Mouse (Mus musculus) forelimb bud, embryonic 11.5 days (tissue): ENCODE results near the gene Hoxa1.

Experiments
- DNase-seq: peaks from one replicate; pipeline ENCODE4 v3.0.0-alpha.2; 2012; ENCODE audit warnings: low read depth, low spot score

The Hoxa1 gene

DNA sequence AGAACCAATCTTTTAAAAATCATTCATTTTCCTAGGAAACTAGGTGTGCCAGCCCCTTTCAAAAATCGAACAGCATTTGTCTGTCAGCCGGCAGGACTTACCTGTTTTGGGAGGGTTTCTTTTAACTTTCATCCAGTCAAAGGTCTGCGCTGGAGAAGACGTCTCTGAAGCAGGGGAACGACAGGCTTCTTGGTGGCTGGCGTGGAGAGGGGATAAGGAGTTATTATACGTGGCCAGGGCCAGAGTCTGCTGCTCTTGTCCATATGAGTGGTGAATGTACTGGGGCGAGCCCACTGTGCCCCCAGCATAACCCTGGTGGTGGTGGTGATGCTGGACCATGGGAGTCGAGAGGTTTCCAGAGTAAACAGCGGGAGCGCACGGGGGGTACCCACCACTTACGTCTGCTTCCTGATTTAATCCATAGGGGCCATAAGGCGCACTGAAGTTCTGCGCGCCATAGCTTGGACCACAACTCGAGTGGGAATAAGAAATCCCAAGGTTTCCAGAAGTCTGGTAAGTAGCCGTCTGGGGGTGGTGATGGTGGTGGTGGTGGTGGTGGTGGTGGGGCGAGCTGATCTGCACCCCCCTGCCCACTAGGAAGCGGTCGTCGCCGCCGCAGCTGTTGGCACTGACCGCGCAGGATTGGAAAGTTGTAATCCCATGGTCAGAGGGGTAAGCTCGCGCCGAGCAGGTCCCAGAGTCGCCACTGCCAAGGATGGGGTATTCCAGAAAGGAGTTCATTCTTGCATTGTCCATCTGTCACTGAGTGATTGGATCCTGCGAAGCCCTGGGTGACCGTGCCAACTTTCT lies 446 bp downstream of the Hoxa1 start:
- no peak for DNase-seq

GRCm38 (mm10) chr6:52156551-52157200 lies 1.4 kb downstream of the Hoxa1 start:
- DNase-seq: no peak

GRCm38 (mm10) chr6:52155471-52155870 lies 2.6 kb downstream of the Hoxa1 start:
- DNase-seq: no peak

- no peak for DNase-seq
These were observed 4.1 kb downstream of the Hoxa1 start for GRCm38 (mm10) chr6:52154044-52154443.

GRCm38 (mm10) chr6:52153270-52153669 lies 4.8 kb downstream of the Hoxa1 start:
- DNase-seq: no peak

GRCm38 (mm10) chr6:52152226-52153193 lies 5.6 kb downstream of the Hoxa1 start:
- no peak for DNase-seq

- no peak for DNase-seq
These were observed 6.5 kb downstream of the Hoxa1 start for GRCm38 (mm10) chr6:52151571-52151970.

GRCm38 (mm10) chr6:52150401-52150966 lies 7.6 kb downstream of the Hoxa1 start:
- DNase-seq: no peak

- DNase-seq: no peak
These were observed 19.0 kb downstream of the Hoxa1 start for GRCm38 (mm10) chr6:52139115-52139514.

DNA sequence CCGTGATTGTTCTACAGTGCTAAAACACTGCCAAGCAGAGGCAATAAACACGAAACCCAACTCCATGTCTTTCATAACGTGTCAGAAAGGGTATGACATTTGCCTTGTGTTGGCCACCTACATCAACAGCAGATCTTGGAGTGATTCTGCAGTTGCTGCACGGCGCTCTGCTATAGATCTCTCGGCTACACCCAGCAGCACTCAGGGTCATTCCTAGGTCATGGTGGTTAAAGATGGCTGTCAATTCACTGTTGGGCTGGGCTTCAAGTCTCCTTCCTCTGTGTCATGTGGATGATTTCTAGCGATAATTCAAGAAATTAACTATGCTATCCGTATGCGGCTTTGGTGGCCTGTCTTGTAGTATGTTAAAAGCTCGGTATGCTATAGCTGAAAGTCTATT lies 19.5 kb downstream of the Hoxa1 start:
- DNase-seq: no peak

- DNase-seq: no peak
These were observed 20.1 kb downstream of the Hoxa1 start for GRCm38 (mm10) chr6:52137841-52138535.

- no peak for DNase-seq
These were observed 34.4 kb downstream of the Hoxa1 start for GRCm38 (mm10) chr6:52123673-52124072.

- no peak for DNase-seq
These were observed 36.9 kb downstream of the Hoxa1 start for GRCm38 (mm10) chr6:52121173-52121572.

- no peak for DNase-seq
These were observed 39.0 kb downstream of the Hoxa1 start for GRCm38 (mm10) chr6:52118903-52119635.

- no peak for DNase-seq
These were observed 42.2 kb downstream of the Hoxa1 start for GRCm38 (mm10) chr6:52115899-52116298.

GRCm38 (mm10) chr6:52111846-52112245 lies 46.3 kb downstream of the Hoxa1 start:
- no peak for DNase-seq

GRCm38 (mm10) chr6:52107400-52107799 lies 50.7 kb downstream of the Hoxa1 start:
- DNase-seq: no peak

DNA sequence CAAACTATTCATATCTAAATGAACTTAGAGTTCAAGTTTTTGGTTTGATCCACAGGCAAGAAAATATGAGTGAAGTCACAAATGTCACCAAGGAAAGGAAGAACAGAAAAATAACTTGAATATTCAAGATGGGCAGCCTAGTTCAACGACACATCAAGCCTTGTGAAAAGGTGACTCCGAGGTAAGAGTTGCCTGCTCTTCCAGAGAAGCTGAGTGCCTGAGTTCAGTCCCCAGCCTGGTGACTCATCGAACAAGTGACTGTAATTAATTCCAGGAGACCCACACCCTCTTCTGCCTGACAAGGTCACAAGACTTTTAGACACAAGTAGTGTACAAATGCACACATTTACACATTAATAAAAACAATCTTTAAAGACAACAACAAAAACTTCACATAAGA lies 51.4 kb downstream of the Hoxa1 start:
- DNase-seq: no peak

DNA sequence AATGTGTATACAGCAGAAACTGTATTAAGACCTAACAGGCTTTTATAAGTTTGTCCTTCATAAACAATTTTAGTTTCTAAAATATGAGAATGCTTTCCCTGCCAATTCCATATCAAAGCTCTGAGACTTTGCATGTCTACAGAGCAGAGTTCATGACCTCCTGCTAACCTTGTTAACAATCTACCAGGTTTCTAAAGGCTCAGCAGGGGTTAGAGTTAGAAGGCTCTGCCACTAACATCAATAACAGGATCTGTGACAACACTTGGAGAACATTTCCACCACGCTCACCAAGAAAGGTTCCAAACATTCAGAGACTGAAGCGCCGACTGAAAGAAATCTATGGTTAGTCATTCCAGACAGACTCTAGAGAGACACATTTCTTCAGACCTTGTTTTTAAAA lies 51.9 kb downstream of the Hoxa1 start:
- DNase-seq: no peak
